Mouse (Mus musculus): ENCODE results near the gene Zbtb40.

DNA sequence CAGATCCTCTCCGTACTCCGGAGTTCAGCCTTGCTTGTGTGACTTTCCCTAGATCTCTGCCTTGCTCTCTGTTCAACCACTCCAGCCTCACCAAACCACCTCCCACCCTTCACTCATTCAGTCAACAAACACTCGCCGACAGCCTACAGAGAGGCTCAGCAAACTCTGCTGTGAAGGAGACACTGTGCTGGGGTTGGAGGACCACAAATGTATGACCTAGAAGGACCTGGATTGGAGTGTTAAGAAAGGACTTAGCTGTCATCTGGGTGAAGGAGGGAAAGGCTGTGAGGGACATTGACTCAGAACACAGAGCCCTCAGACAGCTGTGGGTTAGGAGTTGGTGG lies 49.4 kb upstream of the Zbtb40 start:
- TF ChIP-seq EP300 (IDR thresholded peaks at IDR 0.05; ENCODE audit: low read depth) (no peak), CTCF (IDR thresholded peaks at IDR 0.05; ENCODE audit: low read depth) (no peak)
